Mouse (Mus musculus): ENCODE measurements around the gene Serpini1. TPM values are rescaled to one million over a fixed set of nuclear protein-coding genes. Genes with fewer than 3 reads are reported as not detected.

The Serpini1 gene
- total RNA-seq, 2 experiments from 2014 or later = 6.0 to 6.6 TPM

Other genes starting within 250 kb of the Serpini1 start
- not detected for gene Wdr49, start 75.4 kb upstream of the Serpini1 start, total RNA-seq (2021)
- gene Pdcd10, start 691 bp upstream of the Serpini1 start, total RNA-seq (2021) = 10 to 100 TPM; 30.9 to 35.1 TPM
- gene Gm29133, start 190.7 kb downstream of the Serpini1 start, total RNA-seq (2021) = not detected